Mouse (Mus musculus) inflammation-experienced regulatory T-cells, adult 6 months (primary cell): ENCODE measurements around the gene Chst14. TPM values are rescaled to one million over a fixed set of nuclear protein-coding genes. Genes with fewer than 3 reads are reported as not detected.

ENCODE experiments used
- ATAC-seq: one replicate; pipeline ENCODE4 v1.8.0; 2017
- polyA plus RNA-seq, 3 experiments: library from polyadenylated mRNA; unstranded; fragments of 100-300 nt; shearing (Covaris generic); gene quantifications; one replicate each; pipeline ENCODE4 v1.2.1; 2017

Gene Chst14
- polyA plus RNA-seq, 3 experiments from 2014 or later: 1.1 to 1.6 (median 1.5) TPM

DNA sequence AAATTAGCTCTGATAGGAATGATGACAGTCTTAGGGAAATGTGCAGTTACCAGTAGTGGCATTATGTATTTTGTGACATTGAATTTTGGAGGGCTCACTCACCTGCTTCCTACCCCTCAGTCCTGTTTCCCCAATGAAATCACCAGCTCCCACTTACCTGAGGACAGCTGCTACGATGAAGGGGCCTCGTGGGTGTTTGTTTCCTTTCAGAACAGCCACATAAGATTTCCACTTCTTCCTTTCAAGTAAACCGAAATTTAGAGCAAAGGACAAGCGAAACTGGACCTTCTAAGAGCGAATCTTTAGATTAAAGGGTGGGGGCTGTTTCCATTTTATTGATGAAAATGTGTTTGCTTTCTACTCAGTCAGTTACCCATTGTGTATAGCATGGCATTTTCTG is 45.8 kb downstream of the Chst14 start:
- no peak for ATAC-seq

DNA sequence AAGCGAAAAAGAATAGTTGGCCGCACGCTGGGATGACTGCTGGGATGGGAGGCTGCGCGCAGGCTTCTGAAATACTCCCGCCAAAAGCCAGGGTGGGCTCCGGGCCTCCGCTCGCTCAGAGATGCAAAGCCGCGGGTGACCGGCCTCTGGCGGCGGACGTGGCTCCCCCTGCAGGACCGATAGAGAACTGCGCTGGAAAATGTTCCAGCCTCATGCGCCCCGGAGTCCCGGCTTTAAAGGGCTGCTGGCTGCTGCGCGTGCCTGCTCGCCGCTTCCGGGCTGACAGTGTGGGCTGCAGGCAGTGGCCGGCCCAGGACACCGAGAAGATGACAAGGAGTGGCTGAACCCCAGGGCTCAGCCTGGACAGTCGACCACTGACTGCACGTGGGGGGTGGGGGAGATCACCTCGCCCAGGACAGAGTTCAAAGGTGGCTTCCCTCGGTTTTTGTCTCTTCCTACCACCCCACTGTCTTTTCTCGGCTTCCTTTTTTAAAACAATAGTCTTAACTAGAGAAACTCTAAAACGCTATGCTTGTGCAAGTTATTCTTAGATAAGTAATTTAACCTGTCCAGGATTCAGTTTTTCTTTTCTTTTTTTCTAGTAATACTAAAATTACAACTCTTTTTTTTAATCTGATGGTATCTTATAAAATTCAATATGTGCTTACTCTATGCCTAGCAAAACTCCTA is 46.5 kb downstream of the Chst14 start:
- peak; percentile 63 for ATAC-seq

DNA sequence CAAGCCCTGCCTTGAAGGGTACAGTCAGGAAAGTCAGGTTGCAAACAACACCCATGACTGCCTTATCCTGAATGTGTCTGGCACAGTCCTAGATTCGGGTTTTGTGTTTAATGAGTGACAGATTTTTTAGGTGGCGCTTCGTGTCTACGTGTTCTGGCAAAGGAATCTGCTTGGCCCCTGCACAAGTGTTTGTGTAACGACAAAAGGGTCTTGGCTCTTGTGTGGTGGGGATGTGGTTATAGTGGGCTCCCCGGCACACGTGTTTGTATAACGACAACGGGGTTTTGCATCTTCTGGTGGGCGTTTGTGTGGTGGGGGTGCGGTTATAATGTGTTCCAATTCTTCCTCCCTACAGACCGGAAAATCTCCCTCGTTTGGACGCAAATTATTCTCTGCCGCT is 49.6 kb downstream of the Chst14 start:
- peak; percentile 16 for ATAC-seq

DNA sequence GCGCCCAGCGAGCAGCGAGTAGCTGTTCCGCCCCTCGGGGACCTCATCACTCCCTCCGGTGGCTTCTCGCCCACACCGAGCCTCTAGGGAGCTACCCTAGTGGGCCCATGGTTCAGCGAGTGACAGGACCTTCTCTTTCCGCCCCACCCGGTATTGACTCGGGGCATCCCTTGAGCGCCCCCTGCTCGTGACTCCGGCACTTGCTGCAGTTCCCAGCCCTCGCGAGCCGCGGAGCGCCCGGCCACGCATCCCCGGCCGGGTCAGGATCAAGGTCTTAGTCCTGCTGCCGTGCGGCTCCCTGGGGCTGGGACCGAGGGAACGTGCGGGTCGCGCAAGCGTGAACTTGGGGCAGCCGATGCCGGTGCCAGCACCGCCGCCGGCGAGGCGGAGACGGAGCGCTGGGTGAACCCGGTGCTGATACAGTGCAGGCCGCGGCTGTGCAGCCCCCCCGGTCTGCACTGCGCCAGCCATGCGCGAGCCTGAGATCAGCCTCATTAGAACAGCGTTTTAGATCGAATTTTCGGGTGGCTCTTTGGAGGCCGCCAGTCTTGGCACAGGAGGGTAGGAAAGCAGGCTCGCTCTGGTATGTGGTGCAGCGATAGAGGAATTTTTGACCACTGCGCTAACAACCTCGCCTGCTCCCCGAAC is 50.1 kb downstream of the Chst14 start:
- peak; percentile 85 for ATAC-seq

DNA sequence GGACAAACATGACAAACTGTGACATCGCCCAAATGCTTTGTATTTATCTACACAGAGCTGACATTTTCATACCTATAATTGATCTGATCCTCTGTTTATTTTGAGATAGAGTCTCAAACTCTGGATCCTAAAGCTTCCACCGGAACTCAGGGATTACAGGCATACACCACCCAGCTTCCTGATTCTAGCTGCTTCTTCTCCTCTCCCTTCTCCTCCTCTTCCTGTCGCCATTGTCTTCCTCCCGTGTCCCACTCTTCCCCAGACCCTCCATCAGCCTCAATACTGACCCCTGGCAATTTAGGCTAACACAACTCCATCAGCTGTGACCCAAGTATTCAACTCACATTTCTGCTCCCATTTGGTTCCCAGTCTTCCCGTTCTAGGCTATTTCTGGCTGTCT is 50.6 kb downstream of the Chst14 start:
- no peak for ATAC-seq

DNA sequence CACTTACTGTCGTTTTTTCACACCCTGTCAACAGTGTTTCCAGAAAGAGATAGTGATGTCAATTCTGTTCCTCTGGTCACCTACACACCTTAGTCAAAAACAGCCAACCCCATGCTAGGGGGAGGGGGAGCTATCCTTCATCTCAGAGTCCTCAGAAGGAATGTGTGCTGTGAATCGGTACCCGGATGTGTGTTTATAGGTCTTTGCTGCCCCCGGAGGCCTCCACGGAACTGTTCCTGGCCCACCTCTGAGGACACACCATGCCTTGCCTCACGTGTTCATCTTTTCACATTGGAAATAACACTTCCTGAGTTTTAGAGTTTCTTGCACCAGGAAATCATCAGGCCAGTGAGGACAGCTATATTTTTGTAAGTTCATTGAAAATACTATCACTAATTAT is 51.8 kb downstream of the Chst14 start:
- ATAC-seq: no peak

Other genes starting within 250 kb of the Chst14 start
- not detected for gene Ankrd63, start 222.5 kb upstream of the Chst14 start, polyA plus RNA-seq
- 10 to 100 TPM in 2 of 3 experiments, 1 to 10 TPM in 1; 8.2 to 18.9 (median 18.4) TPM for gene Plcb2, start 198.1 kb upstream of the Chst14 start, polyA plus RNA-seq
- 10 to 100 TPM; 28.1 to 40.7 (median 28.2) TPM for gene Inafm2, start 180.7 kb upstream of the Chst14 start, polyA plus RNA-seq
- under 1 TPM in 2 of 3 experiments, not detected in 1; 0.16 to 0.30 TPM for gene Ccdc9b, start 163.8 kb upstream of the Chst14 start, polyA plus RNA-seq
- gene Phgr1, start 153.7 kb upstream of the Chst14 start, polyA plus RNA-seq: not detected
- gene Disp2, start 146.8 kb upstream of the Chst14 start, polyA plus RNA-seq: not detected
- gene Knstrn, start 112.5 kb upstream of the Chst14 start, polyA plus RNA-seq: 10 to 100 TPM; 11.9 to 73.4 (median 13.7) TPM
- gene Ivd, start 64.5 kb upstream of the Chst14 start, polyA plus RNA-seq: 10 to 100 TPM; 33.1 to 71.6 (median 60.8) TPM
- 1 to 10 TPM; 2.2 to 4.6 (median 4.6) TPM for gene Bahd1, start 26.1 kb upstream of the Chst14 start, polyA plus RNA-seq
- 10 to 100 TPM; 21.9 to 23.2 (median 22.8) TPM for gene Ccdc32, start 102.9 kb downstream of the Chst14 start, polyA plus RNA-seq
- 1 to 10 TPM; 1.6 to 2.2 (median 2.0) TPM for gene Rpusd2, start 108.3 kb downstream of the Chst14 start, polyA plus RNA-seq
- 10 to 100 TPM in 1 of 3 experiments, 1 to 10 TPM in 2; 4.6 to 49.6 (median 6.9) TPM for gene Knl1, start 120.6 kb downstream of the Chst14 start, polyA plus RNA-seq
- 10 to 100 TPM in 1 of 3 experiments, 1 to 10 TPM in 2; 3.8 to 40.3 (median 4.5) TPM for gene Rad51, start 186.3 kb downstream of the Chst14 start, polyA plus RNA-seq
- gene Rmdn3, start 230.5 kb downstream of the Chst14 start, polyA plus RNA-seq: 10 to 100 TPM; 13.0 to 15.6 (median 14.5) TPM
- gene Gchfr, start 241.3 kb downstream of the Chst14 start, polyA plus RNA-seq: under 1 TPM in 1 of 3 experiments, not detected in 2; 0.58 TPM
- gene Gm14137, start 248.0 kb downstream of the Chst14 start, polyA plus RNA-seq: under 1 TPM; 0.23 to 0.95 (median 0.47) TPM